Mouse (Mus musculus): ENCODE results near the gene Scnn1g.

Scnn1g gene

GRCm38 (mm10) chr7:121778553-121778952 is 44.3 kb downstream of the Scnn1g start:
- no peak for DNase-seq (ENCODE audit: low spot score in 2 of 2)

GRCm38 (mm10) chr7:121778980-121779379 is 44.7 kb downstream of the Scnn1g start:
- DNase-seq (ENCODE audit: low spot score in 2 of 2) = no peak

- no peak for DNase-seq (ENCODE audit: low spot score in 2 of 2)
Measured at GRCm38 (mm10) chr7:121779409-121779808, 45.1 kb downstream of the Scnn1g start.

- DNase-seq (ENCODE audit: low spot score in 2 of 2) = no peak
Measured at GRCm38 (mm10) chr7:121782188-121782909, 48.1 kb downstream of the Scnn1g start.

GRCm38 (mm10) chr7:121785651-121786228 is 51.5 kb downstream of the Scnn1g start:
- no peak for DNase-seq (ENCODE audit: low spot score in 2 of 2)

GRCm38 (mm10) chr7:121797781-121798180 is 63.5 kb downstream of the Scnn1g start:
- no peak for DNase-seq (ENCODE audit: low spot score in 2 of 2)

GRCm38 (mm10) chr7:121802471-121802870 is 68.2 kb downstream of the Scnn1g start:
- no peak for DNase-seq (ENCODE audit: low spot score in 2 of 2)

- DNase-seq (ENCODE audit: low spot score in 2 of 2) = no peak
Measured at GRCm38 (mm10) chr7:121803011-121803410, 68.7 kb downstream of the Scnn1g start.

GRCm38 (mm10) chr7:121805811-121806496 is 71.7 kb downstream of the Scnn1g start:
- DNase-seq (ENCODE audit: low spot score in 2 of 2) = peak; percentile 11 to 25

- DNase-seq (ENCODE audit: low spot score in 2 of 2) = no peak
Measured at GRCm38 (mm10) chr7:121807726-121808580, 73.7 kb downstream of the Scnn1g start.
